Mouse (Mus musculus) liver, embryonic 14.5 days (tissue): ENCODE measurements around the gene Prep. TPM values are rescaled to one million over a fixed set of nuclear protein-coding genes. Genes with fewer than 3 reads are reported as not detected.

Experiments used
- ATAC-seq: fragments of 200-750 bp; cut with Nextera tagmentation; 2 replicates; pipeline ENCODE4 v1.8.0; 2017; ENCODE audit warnings: moderate number of reproducible peaks, mild to moderate bottlenecking, moderate library complexity; ENCODE audit not compliant: insufficient read depth
- DNase-seq, 3 experiments: peaks; one replicate each; pipeline ENCODE4 v3.0.0-alpha.2; 2012 to 2013; ENCODE audit warnings: low read depth in 3 of 3, low spot score in 3 of 3
- H3K27ac ChIP-seq: fragments of 300-500 bp; sonication (generic); 2 replicates; pipeline ENCODE4 v1.5.1; 2014; ENCODE audit warnings: moderate library complexity, mild to moderate bottlenecking, control low read depth, inconsistent platforms
- H3K27me3 ChIP-seq: fragments of 300-500 bp; sonication (generic); 2 replicates; pipeline ENCODE4 v1.6.1; 2014; ENCODE audit warnings: mild to moderate bottlenecking, low read length, moderate library complexity; ENCODE audit not compliant: control insufficient read depth, insufficient read depth
- H3K36me3 ChIP-seq: fragments of 300-500 bp; sonication (generic); replicated peaks from 2 replicates; pipeline ENCODE4 v1.6.1; 2014; ENCODE audit warnings: low read depth; ENCODE audit not compliant: control insufficient read depth, insufficient read depth
- H3K4me1 ChIP-seq, 2 experiments: fragments of 200-500 bp in 1 of 2; fragments of 300-500 bp in 1 of 2; sonication (generic) in 1 of 2; replicated peaks; 2 replicates each; pipeline ENCODE4 v1.6.1; 2012 to 2014; ENCODE audit warnings: antibody characterized with exemption in 1 of 2, inconsistent platforms in 1 of 2, low read length in 1 of 2; ENCODE audit not compliant: control insufficient read depth in 2 of 2, insufficient read depth in 2 of 2
- H3K4me2 ChIP-seq: fragments of 300-500 bp; sonication (generic); 2 replicates; pipeline ENCODE4 v1.6.1; 2014; ENCODE audit warnings: low read depth, mild to moderate bottlenecking, control low read depth, moderate library complexity
- H3K4me3 ChIP-seq, 2 experiments: fragments of 200-500 bp in 1 of 2; fragments of 300-500 bp in 1 of 2; sonication (generic) in 1 of 2; 2 replicates each; pipeline ENCODE4 v1.5.1; 2012 to 2014; ENCODE audit warnings: low read depth in 2 of 2, low read length in 2 of 2, mild to moderate bottlenecking in 2 of 2, control low read depth in 1 of 2, inconsistent platforms in 1 of 2, moderate library complexity in 1 of 2; ENCODE audit not compliant: insufficient read depth in 1 of 2
- H3K9ac ChIP-seq: fragments of 300-500 bp; sonication (generic); replicated peaks from 2 replicates; pipeline ENCODE4 v1.6.1; 2014; ENCODE audit warnings: mild to moderate bottlenecking, control low read depth, moderate library complexity
- H3K9me3 ChIP-seq: fragments of 300-500 bp; sonication (generic); 2 replicates; pipeline ENCODE4 v1.6.1; 2016; ENCODE audit warnings: low read length, mixed read lengths; ENCODE audit not compliant: control insufficient read depth
- CTCF ChIP-seq: IDR thresholded peaks from 2 replicates; pipeline ENCODE4 v1.5.1; 2016; ENCODE audit warnings: antibody characterized with exemption, low read depth, control low read depth
- EP300 ChIP-seq: IDR thresholded peaks from 2 replicates; pipeline ENCODE4 v1.6.1; 2016; ENCODE audit warnings: antibody characterized with exemption, low read depth
- WGBS: fragments of 180-500 bp; shearing (Covaris S2); extraction: QIAGEN DNeasy Blood & Tissue Kit; methylation state at CpG from one replicate; pipeline ENCODE4 v1.1.7; 2014; ENCODE audit not compliant: insufficient replicate concordance; 5-methylcytosine and 5-hydroxymethylcytosine counted together
- polyA plus RNA-seq, 2 experiments: library from polyadenylated mRNA; depleted of rRNA in 1 of 2; stranded (reverse) in 1 of 2; unstranded in 1 of 2; fragments of >200 nt; fragmentation: Nextera tagmentation in 1 of 2; extraction: Ambion mirVana in 1 of 2; gene quantifications; 2 replicates each; pipeline versions ENCODE4 v1.2.1 to v1.2.3; 2012 to 2014

The Prep gene
- polyA plus RNA-seq, 2 experiments = 4.6 to 6.7 TPM

DNA sequence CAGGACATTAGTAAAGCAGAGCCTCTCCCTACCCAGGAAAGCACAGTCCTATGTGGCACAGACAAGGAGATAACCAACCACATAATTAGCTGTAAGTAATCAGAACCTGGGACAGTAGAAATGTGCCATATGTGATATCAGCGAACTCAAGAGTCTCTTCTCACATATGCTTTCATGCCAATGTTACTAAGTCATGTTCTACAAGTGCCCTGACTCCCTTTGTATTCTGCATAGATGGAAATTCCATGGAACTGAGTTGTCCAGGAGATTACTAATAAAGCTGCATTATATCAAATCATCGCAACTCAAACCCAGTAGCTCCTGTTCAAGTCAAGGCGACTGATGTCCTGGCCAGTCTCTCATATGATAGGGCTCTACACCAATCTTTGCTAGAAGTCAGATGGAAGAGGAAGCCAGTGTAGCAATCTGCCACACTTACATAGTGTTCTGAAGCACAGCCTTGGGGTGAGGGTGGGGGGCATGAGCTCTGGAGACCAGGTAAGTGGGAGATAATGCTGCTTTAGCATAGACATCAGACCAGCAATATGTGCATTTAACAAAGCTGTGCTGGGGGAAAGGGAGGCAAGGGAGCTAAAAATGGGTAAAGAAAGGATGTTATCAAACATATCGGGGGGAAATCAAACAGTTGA lies 113.8 kb downstream of the Prep start:
- TF ChIP-seq EP300 (no peak), CTCF (no peak)
- DNase-seq = no peak
- H3K27me3 ChIP-seq = no peaks in the 10 kb centered on the region
- no peaks in the 10 kb centered on the region for H3K36me3 ChIP-seq
- H3K4me1 ChIP-seq = no peaks in the 10 kb centered on the region
- ATAC-seq = no peak
- 67% methylated on average over 4 of the region's 4 CpGs for WGBS
- no peak overlapping the region for H3K9ac ChIP-seq
- H3K4me2 ChIP-seq = no peak overlapping the region
- no peak overlapping the region for H3K4me3 ChIP-seq
- H3K27ac ChIP-seq = no peak overlapping the region
- H3K9me3 ChIP-seq = no peaks in the 10 kb centered on the region

DNA sequence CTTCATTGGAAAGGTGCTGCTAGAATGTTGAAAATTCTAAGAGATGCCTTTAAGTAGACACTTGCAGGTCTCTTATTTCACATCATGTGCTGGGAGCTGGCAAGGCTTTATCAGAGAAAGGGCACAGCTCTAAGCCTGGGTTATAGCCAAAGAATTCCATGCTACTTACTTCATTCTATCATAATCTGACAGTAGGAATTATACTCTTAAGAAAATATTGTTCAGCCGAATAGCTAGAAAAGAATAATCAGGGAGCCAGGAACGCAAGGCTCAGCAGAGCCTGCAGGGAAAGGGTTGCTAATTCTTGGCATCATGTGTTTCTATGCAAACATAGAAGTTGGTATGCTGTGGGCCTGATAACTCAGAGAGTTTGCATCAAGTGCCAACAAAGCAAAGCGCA lies 114.3 kb downstream of the Prep start:
- ATAC-seq (no peak), DNase-seq (no peak)
- Histone ChIP-seq H3K4me1 (no peaks in the 10 kb centered on the region), H3K27ac (no peak overlapping the region), H3K9me3 (no peaks in the 10 kb centered on the region), H3K27me3 (no peaks in the 10 kb centered on the region), H3K36me3 (no peaks in the 10 kb centered on the region), H3K4me2 (no peak overlapping the region), H3K9ac (no peak overlapping the region), H3K4me3 (no peak overlapping the region)
- 73% methylated on average over 3 of the region's 3 CpGs for WGBS
- TF ChIP-seq CTCF (no peak), EP300 (no peak)

DNA sequence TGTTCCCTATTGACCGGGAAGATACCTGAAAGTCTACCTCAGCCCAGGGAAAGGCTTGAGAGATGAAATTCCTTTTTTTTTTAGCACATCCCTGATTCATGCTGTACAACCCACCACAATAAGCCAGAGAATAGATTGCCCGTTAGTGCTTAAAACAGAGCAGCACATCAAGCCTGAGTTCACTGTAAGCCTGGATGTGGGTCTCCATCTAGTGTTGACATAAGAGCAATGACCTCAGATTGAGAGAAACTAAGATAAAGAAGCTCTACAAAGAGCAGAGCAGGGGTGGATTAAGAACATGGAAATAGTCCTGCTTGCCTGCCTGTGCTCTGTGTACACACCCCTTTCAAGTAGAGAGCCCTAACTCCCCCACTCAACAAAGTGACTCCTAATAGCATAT lies 118.5 kb downstream of the Prep start:
- Histone ChIP-seq H3K27ac (no peak overlapping the region), H3K4me2 (no peak overlapping the region), H3K4me3 (no peak overlapping the region), H3K4me1 (no peaks in the 10 kb centered on the region), H3K27me3 (no peaks in the 10 kb centered on the region), H3K9me3 (no peaks in the 10 kb centered on the region), H3K36me3 (no peaks in the 10 kb centered on the region), H3K9ac (no peak overlapping the region)
- 69% methylated on average over 2 of the region's 2 CpGs for WGBS
- ATAC-seq = no peak
- DNase-seq = no peak
- TF ChIP-seq EP300 (no peak), CTCF (no peak)

DNA sequence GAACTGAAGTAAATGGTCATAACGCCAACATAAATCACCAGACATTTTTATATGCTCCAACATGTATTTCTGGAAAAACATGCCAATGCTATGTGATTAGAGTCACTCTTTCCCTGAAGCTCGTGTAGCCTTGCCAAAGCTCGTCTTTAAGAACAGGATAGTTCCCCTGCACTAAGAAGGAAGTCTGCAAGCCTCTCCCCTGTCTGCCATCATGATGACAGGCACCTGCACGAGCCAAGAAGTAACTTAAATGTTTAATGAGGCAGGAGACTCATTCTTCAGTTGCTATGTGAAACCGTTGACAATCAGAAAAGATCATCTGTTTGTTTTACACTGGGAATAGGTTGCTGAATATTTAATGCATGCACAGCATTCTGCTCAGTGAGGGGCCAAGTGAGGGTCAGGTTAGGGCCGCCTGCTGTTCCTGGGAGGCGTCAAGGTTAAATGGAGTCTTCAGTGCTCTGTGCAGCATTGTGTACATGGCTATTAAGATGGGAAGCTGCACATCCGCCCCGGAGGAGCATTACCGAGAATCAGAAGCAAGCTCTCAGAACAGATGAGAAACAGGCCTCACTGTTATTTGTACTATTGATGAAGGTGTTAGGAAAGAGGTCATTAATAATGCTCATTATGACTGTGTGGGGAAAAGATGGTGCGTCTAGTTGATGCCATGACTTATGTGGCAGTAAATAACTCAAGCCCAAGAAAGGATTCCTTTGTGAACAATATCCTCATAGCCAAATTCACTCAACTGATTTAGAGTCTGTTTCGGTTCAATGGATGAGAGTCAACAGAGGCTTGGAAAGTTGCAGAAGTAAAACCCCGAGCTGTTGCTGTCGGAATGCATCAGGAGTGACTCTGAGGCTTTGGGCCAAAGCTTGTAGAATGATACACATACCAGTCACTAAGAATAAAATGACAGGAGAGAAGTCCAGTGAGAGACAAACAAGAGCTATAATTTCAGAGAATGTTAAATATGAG lies 126.6 kb downstream of the Prep start:
- H3K4me2 ChIP-seq = no peak overlapping the region
- ATAC-seq (no peak), DNase-seq (no peak)
- no peak overlapping the region for H3K27ac ChIP-seq
- 62% methylated on average over 14 of the region's 14 CpGs for WGBS
- no peaks in the 10 kb centered on the region for H3K9me3 ChIP-seq
- H3K36me3 ChIP-seq = no peaks in the 10 kb centered on the region
- TF ChIP-seq EP300 (no peak), CTCF (no peak)
- no peaks in the 10 kb centered on the region for H3K27me3 ChIP-seq
- H3K4me3 ChIP-seq = no peak overlapping the region
- no peak overlapping the region for H3K9ac ChIP-seq
- no peaks in the 10 kb centered on the region for H3K4me1 ChIP-seq

DNA sequence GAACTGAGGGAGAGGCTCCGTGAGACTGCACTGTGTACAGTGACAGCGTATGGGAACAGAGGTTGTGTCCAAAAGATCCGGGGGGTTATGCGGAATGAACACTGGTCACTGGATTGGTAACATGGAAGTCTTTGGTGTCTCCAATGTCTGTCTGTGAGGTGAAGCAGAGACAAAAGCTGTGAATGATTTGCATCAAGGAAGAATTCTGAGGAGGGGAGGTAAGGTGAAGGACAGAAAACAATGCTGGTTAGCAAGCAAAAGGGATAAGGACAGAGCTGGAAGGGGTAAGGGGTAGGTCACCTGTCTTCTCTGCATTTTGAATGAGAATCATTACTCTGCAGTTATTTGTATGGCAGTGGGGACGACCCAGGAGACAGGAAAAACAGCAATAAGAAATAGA lies 127.5 kb downstream of the Prep start:
- Histone ChIP-seq H3K9me3 (no peaks in the 10 kb centered on the region), H3K27me3 (no peaks in the 10 kb centered on the region), H3K36me3 (no peaks in the 10 kb centered on the region), H3K4me2 (no peak overlapping the region), H3K27ac (no peak overlapping the region), H3K4me3 (no peak overlapping the region), H3K9ac (no peak overlapping the region), H3K4me1 (no peaks in the 10 kb centered on the region)
- ATAC-seq (no peak), DNase-seq (no peak)
- WGBS = 62% methylated on average over 5 of the region's 5 CpGs
- no peak for TF ChIP-seq CTCF
- TF ChIP-seq EP300 = no peak
